Mouse (Mus musculus) heart, embryonic 11.5 days (tissue): ENCODE results near the gene Pnma1. TPM values are rescaled to one million over a fixed set of nuclear protein-coding genes. Genes with fewer than 3 reads are reported as not detected.

ENCODE experiments used
- ATAC-seq: fragments of 200-750 bp; cut with Nextera tagmentation; replicated peaks from 2 replicates; pipeline ENCODE4 v1.8.0; 2017; ENCODE audit warnings: moderate library complexity; ENCODE audit not compliant: insufficient number of reproducible peaks, low FRiP score, low TSS enrichment
- H3K27ac ChIP-seq: fragments of 300-500 bp; sonication (generic); 2 replicates; pipeline ENCODE4 v1.5.1; 2014; ENCODE audit warnings: mild to moderate bottlenecking, low read depth, low read length
- H3K27me3 ChIP-seq: fragments of 300-500 bp; sonication (generic); 2 replicates; pipeline ENCODE4 v1.6.1; 2014; ENCODE audit warnings: mild to moderate bottlenecking, low read length, mixed read lengths; ENCODE audit not compliant: control insufficient read depth, insufficient read depth
- H3K36me3 ChIP-seq: fragments of 300-500 bp; sonication (generic); 2 replicates; pipeline ENCODE4 v1.6.1; 2014; ENCODE audit warnings: mild to moderate bottlenecking, low read length, moderate library complexity, mixed read lengths; ENCODE audit not compliant: control insufficient read depth, insufficient read depth
- H3K4me1 ChIP-seq: fragments of 300-500 bp; sonication (generic); 2 replicates; pipeline ENCODE4 v1.6.1; 2014; ENCODE audit warnings: low read length; ENCODE audit not compliant: control insufficient read depth, insufficient read depth
- H3K4me2 ChIP-seq: fragments of 300-500 bp; sonication (generic); 2 replicates; pipeline ENCODE4 v1.6.1; 2014; ENCODE audit warnings: mild to moderate bottlenecking, moderate library complexity
- H3K4me3 ChIP-seq: fragments of 300-500 bp; sonication (generic); 2 replicates; pipeline ENCODE4 v1.5.1; 2014; ENCODE audit warnings: low read depth, low read length
- H3K9ac ChIP-seq: fragments of 300-500 bp; sonication (generic); 2 replicates; pipeline ENCODE4 v1.6.1; 2014; ENCODE audit warnings: mild to moderate bottlenecking, low read depth, low read length, moderate library complexity
- H3K9me3 ChIP-seq: fragments of 300-500 bp; sonication (generic); replicated peaks from 2 replicates; pipeline ENCODE4 v1.6.1; 2016; ENCODE audit warnings: low read length; ENCODE audit not compliant: control insufficient read depth
- WGBS: fragments of 180-500 bp; shearing (Covaris S2); extraction: QIAGEN DNeasy Blood & Tissue Kit; methylation state at CpG from one replicate; pipeline ENCODE4 v1.1.7; 2014; ENCODE audit not compliant: insufficient replicate concordance; 5-methylcytosine and 5-hydroxymethylcytosine counted together
- polyA plus RNA-seq: library from polyadenylated mRNA; unstranded; fragments of >200 nt; fragmentation: Nextera tagmentation; extraction: Ambion mirVana; gene quantifications from 2 replicates; pipeline ENCODE4 v1.2.1, GENCODE M21; 2014

The Pnma1 gene
- polyA plus RNA-seq, 1 experiment from 2014 or later, result 0.50 TPM

DNA sequence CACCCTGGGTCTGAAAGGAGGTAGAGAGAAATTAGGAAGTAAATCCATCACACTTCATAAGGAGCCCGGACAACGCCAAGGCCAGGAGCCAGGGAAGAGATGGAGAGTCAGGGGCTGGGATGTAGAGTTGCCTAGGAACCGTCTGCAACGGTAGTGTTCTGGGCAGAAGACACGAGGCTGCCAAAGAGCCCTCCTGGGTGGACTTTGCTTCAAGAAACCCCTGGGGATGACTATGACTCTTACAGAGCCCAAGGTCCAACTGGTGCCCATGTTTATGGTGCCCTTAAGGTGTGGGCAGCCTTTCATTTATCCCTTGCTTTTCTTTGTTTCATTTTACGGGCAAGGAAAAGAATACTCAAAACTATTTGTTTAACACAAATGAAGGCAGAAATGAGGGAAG lies 33.7 kb upstream of the Pnma1 start:
- H3K27ac ChIP-seq, result peak overlapping the region; percentile 11; the same call in 1 of the 2 replicates
- no peak for ATAC-seq
- H3K4me3 ChIP-seq, result no peak overlapping the region
- no peak overlapping the region for H3K4me2 ChIP-seq
- no peaks in the 10 kb centered on the region for H3K27me3 ChIP-seq
- H3K4me1 ChIP-seq, result peaks cover 61% of the 10 kb centered on the region
- 86% methylated on average over 6 of the region's 6 CpGs for WGBS
- no peak overlapping the region for H3K9ac ChIP-seq
- no peaks in the 10 kb centered on the region for H3K36me3 ChIP-seq
- no peaks in the 10 kb centered on the region for H3K9me3 ChIP-seq

- WGBS, result 39% methylated on average over 8 of the region's 8 CpGs
- Histone ChIP-seq H3K4me3 (no peak overlapping the region), H3K9me3 (no peaks in the 10 kb centered on the region), H3K27ac (peak overlapping the region; percentile 11), H3K9ac (peak overlapping the region; percentile 30; the same call in 1 of the 2 replicates), H3K4me1 (peaks cover 62% of the 10 kb centered on the region), H3K27me3 (no peaks in the 10 kb centered on the region), H3K36me3 (no peaks in the 10 kb centered on the region), H3K4me2 (peak overlapping the region; percentile 39)
- peak; percentile 23; the same call in 1 of the 2 replicates for ATAC-seq
Measured at GRCm38 (mm10) chr12:84180701-84181435, 32.6 kb upstream of the Pnma1 start.

- H3K4me2 ChIP-seq, result peak overlapping the region; percentile 39; the same call in 1 of the 2 replicates
Measured at GRCm38 (mm10) chr12:84180090-84180489, 31.8 kb upstream of the Pnma1 start.

DNA sequence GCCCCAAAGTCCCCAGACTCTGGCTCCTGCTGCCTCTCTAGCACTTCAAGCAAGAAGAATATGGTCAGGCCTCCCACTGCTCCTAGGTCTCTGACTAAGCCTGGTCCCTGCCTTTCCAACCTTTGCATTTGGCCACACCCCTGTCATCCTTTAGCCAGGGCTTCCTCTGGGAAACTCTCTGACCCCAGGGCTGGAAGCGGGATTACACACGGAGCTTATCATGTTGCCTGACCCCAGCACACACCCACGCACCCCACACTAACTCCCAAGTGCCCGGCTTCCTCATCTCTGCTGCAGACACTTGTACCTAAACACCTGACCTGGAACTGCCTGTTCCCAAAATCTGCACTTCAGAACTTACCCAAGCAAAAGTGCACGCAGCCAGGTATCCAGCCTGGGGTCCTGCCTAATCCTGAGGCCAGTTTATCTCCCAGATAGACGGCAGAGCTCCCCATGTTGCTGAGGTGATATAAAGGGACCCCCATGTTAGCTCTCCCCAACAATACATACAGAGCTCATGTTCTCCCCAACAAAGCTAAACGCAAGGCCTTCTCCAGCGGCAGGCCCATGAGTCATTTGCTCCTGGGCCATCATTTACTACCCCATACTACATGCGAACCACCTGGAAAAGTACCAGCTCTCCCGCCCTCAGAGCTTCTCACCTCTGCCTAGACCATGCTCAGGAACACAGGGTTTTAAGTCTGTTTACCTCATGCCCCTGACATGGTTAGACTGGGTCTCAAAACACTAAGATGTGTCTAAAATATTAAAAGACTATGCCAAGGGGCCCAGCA lies 30.6 kb upstream of the Pnma1 start:
- no peak overlapping the region for H3K27ac ChIP-seq
- H3K4me1 ChIP-seq, result peaks cover 76% of the 10 kb centered on the region

More at GRCm38 (mm10) chr12:84180090-84180489, 31.8 kb upstream of the Pnma1 start:
- Histone ChIP-seq H3K27me3 (no peaks in the 10 kb centered on the region), H3K4me1 (peaks cover 68% of the 10 kb centered on the region), H3K4me3 (no peak overlapping the region), H3K9me3 (no peaks in the 10 kb centered on the region), H3K27ac (no peak overlapping the region), H3K36me3 (no peaks in the 10 kb centered on the region), H3K9ac (0 out of 2 replicates have a peak overlapping the region, but pooled peaks have one; percentile 16)
- 62% methylated on average over 3 of the region's 3 CpGs for WGBS
- no peak for ATAC-seq

DNA sequence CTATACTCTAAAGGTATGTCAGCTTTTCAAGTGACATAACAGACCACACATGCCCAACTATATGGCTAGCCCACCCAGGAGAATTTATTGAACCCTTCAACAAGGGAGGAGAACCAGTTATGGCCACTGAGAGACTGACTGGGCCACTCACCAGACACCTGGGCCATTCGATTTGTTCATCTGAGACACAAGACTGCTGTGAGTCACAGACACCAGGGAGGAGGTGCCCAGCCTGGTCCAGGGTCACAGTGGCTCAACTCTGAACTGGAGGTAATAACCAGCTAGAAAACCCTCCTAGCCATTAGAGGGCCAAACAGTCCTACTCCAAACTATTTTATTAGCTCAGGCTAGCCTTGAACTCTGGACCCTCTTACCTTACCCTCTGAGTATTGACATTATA lies 29.8 kb upstream of the Pnma1 start:
- Histone ChIP-seq H3K4me3 (no peak overlapping the region), H3K9ac (no peak overlapping the region), H3K36me3 (peaks cover 4% of the 10 kb centered on the region; the same call in 1 of the 2 replicates), H3K4me2 (no peak overlapping the region), H3K9me3 (no peaks in the 10 kb centered on the region), H3K4me1 (peaks cover 79% of the 10 kb centered on the region), H3K27me3 (no peaks in the 10 kb centered on the region), H3K27ac (no peak overlapping the region)
- no peak for ATAC-seq
- 53% methylated on average over 1 of the region's 1 CpGs for WGBS

More for the DNA sequence above, 30.6 kb upstream of the Pnma1 start:
- no peak overlapping the region for H3K4me3 ChIP-seq
- no peak for ATAC-seq
- H3K27me3 ChIP-seq, result no peaks in the 10 kb centered on the region
- no peak overlapping the region for H3K4me2 ChIP-seq
- whole genome bisulfite sequencing, result 58% methylated on average over 10 of the region's 10 CpGs
- no peak overlapping the region for H3K9ac ChIP-seq
- H3K36me3 ChIP-seq, result no peaks in the 10 kb centered on the region
- no peaks in the 10 kb centered on the region for H3K9me3 ChIP-seq

DNA sequence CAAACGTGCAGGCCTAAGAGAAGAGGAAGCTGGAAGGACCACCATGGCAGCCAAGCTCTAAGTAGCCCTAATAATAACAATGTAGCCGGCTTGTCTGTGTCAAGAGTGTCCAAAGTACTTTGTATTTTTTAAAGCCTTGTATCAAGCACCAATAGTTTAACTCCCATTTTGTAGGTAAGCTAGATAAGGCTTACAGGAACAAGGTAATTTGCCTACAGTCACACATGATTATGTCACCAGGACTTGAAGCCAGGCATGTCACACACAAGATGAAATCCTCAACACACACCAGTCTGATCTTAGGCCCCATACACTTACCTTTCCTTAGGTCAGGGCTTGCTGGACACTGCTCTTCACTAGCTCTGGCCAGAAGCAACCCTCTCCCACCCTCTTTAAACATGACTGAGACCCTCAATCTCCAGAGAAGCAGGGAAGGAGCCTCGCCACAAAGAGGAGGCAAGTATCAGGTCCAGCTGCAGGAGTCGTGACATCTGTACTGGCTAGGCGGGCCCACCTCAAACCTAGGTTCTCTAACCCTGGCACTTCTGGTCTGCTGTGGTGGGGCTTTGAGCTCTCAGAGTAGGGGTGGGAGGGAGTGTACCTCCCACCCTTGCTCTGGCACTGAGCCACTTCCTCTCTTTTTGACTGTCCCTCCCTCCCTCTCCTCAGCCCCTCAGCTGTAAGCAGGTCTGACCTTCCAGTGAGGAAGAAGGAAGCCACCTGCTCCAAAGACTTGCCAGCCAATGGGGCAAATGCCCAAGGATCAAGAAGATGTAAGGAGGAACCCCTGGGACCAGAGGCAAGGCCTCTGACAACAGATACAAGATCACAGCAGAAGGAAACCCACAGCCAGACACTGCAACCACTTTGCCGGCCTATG lies 28.8 kb upstream of the Pnma1 start:
- Histone ChIP-seq H3K36me3 (peaks cover 9% of the 10 kb centered on the region; the same call in 1 of the 2 replicates), H3K4me3 (no peak overlapping the region), H3K9ac (no peak overlapping the region), H3K9me3 (no peaks in the 10 kb centered on the region), H3K4me2 (peak overlapping the region; percentile 72), H3K27ac (peak overlapping the region; percentile 92), H3K4me1 (peaks cover 79% of the 10 kb centered on the region), H3K27me3 (no peaks in the 10 kb centered on the region)
- ATAC-seq, result no peak
- WGBS, result 37% methylated on average over 6 of the region's 6 CpGs

DNA sequence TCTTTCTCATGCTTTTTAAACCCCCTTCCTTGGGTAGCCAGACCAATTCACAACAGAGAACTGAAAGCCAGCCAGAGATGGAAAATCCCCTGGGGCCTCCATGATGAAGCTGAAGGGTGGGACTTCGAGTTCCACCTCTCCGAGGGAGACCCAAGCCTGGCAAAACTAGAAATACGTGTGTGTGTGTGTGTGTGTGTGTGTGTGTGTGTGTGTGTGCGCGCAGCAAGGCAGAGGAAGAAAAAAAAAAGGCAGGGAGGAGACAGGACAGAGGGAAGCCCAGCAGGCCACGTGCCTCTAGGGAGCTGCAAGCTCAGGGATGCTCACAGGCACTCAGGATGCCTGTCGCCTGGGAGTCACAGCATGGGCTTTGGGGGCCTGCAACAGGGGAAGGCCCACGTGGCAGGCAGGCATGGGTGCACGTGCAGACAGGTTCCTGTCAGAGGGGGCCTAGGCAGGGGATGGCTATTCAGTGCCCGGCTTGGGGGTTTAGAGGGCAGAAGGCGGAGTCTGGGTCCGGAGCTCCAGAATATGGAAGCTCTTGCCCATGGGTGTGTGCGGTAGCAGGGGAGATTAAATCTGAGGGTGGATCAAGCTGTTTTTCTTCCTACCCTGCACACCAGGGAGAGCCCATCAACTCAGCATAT lies 28.0 kb upstream of the Pnma1 start:
- H3K4me2 ChIP-seq, result peak overlapping the region; percentile 72
- WGBS, result 9% methylated on average over 13 of the region's 13 CpGs
- H3K9ac ChIP-seq, result peak overlapping the region; percentile 76
- H3K4me1 ChIP-seq, result peaks cover 70% of the 10 kb centered on the region
- no peaks in the 10 kb centered on the region for H3K27me3 ChIP-seq
- peak overlapping the region; percentile 35 for H3K4me3 ChIP-seq
- H3K9me3 ChIP-seq, result no peaks in the 10 kb centered on the region
- peaks cover 9% of the 10 kb centered on the region; the same call in 1 of the 2 replicates for H3K36me3 ChIP-seq
- no peak for ATAC-seq
- peak overlapping the region; percentile 92 for H3K27ac ChIP-seq
